Mouse (Mus musculus): Measurements from ENCODE around the gene Cyfip2. TPM values are rescaled to one million over a fixed set of nuclear protein-coding genes. Genes with fewer than 3 reads are reported as not detected.
A peak's percentile ranks its signal among the peaks of the same experiment; 100 is the strongest.

The Cyfip2 gene
- polyA plus RNA-seq (2015; fragmentation: Nextera tagmentation; extraction: Ambion mirVana), result 4.0 and 4.9 TPM in 2 replicates

GRCm38 (mm10) chr11:46312523-46313035, at the start of gene Cyfip2:
TSS of gene Cyfip2 (minus strand) at chr11:46312859.
- 7% methylated on average over 14 of the region's 14 CpGs for WGBS (ENCODE audit: insufficient replicate concordance)
- Histone ChIP-seq H3K4me2 (peak within 1 kb of the TSS; percentile 91), H3K9me3 (replicated peaks) (no peaks in the 10 kb centered on the region), H3K27me3 (peaks cover 40% of the 10 kb centered on the region), H3K27ac (replicated peaks) (peak within 1 kb of the TSS; percentile 51; the same call in 1 of the 2 replicates), H3K4me1 (replicated peaks) (peaks cover 25% of the 10 kb centered on the region), H3K36me3 (replicated peaks) (no peaks in the 10 kb centered on the region), H3K9ac (peak within 1 kb of the TSS; percentile 54), H3K4me3 (replicated peaks) (peak within 1 kb of the TSS; percentile 65)
- no peak for ATAC-seq (ENCODE audit: insufficient read depth)

DNA sequence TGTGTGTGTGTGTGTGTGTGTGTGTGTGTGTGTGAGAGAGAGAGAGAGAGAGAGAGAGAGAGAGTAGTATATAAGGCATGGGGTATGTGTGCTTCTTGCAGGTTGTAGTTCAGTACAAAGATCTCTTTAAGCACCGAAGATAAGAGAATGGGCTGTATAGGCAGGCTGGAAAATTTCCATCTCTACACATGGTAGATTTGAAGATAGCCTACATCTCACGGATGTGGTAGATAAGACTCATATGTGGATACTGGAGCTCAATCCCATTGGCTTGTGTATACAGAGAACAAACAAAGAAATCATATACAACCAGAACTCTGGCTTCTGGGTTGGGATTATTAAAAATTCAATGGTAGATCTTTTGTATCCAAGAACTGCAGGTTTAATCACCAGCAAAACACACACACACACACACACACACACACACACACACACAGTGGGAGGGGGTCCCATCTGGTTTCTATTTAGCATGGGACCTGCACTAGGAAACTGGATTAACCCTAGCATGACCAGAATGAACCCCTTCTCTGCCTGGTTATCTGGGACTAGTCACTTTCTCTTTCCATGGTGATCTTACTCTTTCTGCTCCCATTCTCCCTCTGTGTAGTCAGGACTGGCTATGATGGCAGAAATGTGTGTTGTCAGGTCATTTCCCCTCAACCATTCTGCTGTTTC, 48.5 kb upstream of the Cyfip2 start:
- H3K27me3 ChIP-seq, result no peaks in the 10 kb centered on the region
- no peak overlapping the region for H3K9ac ChIP-seq
- no peaks in the 10 kb centered on the region for H3K9me3 ChIP-seq (replicated peaks)
- 56% methylated on average over 2 of the region's 2 CpGs for WGBS (ENCODE audit: insufficient replicate concordance)
- no peak overlapping the region for H3K4me3 ChIP-seq (replicated peaks)
- no peak overlapping the region for H3K27ac ChIP-seq (replicated peaks)
- H3K4me2 ChIP-seq, result no peak overlapping the region
- H3K4me1 ChIP-seq (replicated peaks), result no peaks in the 10 kb centered on the region
- ATAC-seq (ENCODE audit: insufficient read depth), result no peak
- no peaks in the 10 kb centered on the region for H3K36me3 ChIP-seq (replicated peaks)

- Histone ChIP-seq H3K9me3 (replicated peaks) (no peaks in the 10 kb centered on the region), H3K27ac (replicated peaks) (no peak overlapping the region), H3K27me3 (no peaks in the 10 kb centered on the region), H3K4me2 (no peak overlapping the region), H3K36me3 (replicated peaks) (no peaks in the 10 kb centered on the region), H3K4me3 (replicated peaks) (no peak overlapping the region), H3K9ac (no peak overlapping the region), H3K4me1 (replicated peaks) (no peaks in the 10 kb centered on the region)
- 41% methylated on average over 1 of the region's 1 CpGs for WGBS (ENCODE audit: insufficient replicate concordance)
- ATAC-seq (ENCODE audit: insufficient read depth), result no peak
These were observed 45.7 kb upstream of the Cyfip2 start for GRCm38 (mm10) chr11:46358369-46358768.

- Histone ChIP-seq H3K4me2 (no peak overlapping the region), H3K36me3 (replicated peaks) (no peaks in the 10 kb centered on the region), H3K27me3 (no peaks in the 10 kb centered on the region), H3K4me3 (replicated peaks) (no peak overlapping the region), H3K9me3 (replicated peaks) (no peaks in the 10 kb centered on the region), H3K27ac (replicated peaks) (no peak overlapping the region), H3K4me1 (replicated peaks) (no peaks in the 10 kb centered on the region), H3K9ac (no peak overlapping the region)
- no peak for ATAC-seq (ENCODE audit: insufficient read depth)
- WGBS (ENCODE audit: insufficient replicate concordance), result 60% methylated on average over 2 of the region's 2 CpGs
These were observed 37.2 kb upstream of the Cyfip2 start for GRCm38 (mm10) chr11:46349681-46350410.

DNA sequence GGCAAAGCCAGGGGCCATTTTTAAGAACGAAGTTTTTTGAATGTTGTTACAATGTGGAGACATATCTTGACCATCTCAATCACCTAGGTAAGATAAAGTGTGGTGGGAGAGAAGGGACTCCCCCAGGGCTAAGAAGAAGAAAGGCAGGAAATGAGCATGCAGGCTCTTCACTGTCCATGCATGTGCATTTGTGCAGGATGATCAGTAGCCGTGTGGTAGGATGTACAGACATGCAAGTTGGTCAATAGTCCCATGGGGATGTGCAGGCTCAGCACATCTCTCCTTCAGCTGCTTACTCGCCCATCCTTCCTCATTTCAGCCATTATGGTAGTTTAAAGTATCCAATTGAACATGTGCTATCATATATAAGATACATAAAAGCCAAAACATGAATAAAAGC, 35.8 kb upstream of the Cyfip2 start:
- Histone ChIP-seq H3K4me3 (replicated peaks) (no peak overlapping the region), H3K4me2 (no peak overlapping the region), H3K27me3 (no peaks in the 10 kb centered on the region), H3K9me3 (replicated peaks) (no peaks in the 10 kb centered on the region), H3K4me1 (replicated peaks) (no peaks in the 10 kb centered on the region), H3K27ac (replicated peaks) (no peak overlapping the region), H3K36me3 (replicated peaks) (no peaks in the 10 kb centered on the region), H3K9ac (no peak overlapping the region)
- no peak for ATAC-seq (ENCODE audit: insufficient read depth)
- WGBS (ENCODE audit: insufficient replicate concordance), result 55% methylated on average over 3 of the region's 3 CpGs

DNA sequence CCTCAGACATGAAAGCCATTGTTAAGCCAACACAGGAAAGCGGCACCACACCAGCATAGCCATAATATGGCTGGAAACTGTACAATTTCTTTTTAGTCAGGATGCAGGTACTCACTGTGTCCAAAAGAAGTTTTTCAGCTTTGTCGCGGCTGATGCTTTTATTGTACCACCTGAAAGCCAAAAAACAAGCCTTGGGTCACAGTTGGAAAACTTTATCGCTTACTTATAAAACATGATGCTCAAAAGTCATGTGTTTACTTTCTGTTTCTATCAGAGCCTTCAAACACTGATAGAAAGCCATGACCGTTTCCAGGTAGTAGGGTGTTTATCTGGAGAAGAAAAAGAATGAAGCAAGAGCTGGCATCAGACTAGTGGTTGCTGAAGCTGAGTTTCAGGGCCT, 35.1 kb upstream of the Cyfip2 start:
- no peaks in the 10 kb centered on the region for H3K9me3 ChIP-seq (replicated peaks)
- ATAC-seq (ENCODE audit: insufficient read depth), result no peak

DNA sequence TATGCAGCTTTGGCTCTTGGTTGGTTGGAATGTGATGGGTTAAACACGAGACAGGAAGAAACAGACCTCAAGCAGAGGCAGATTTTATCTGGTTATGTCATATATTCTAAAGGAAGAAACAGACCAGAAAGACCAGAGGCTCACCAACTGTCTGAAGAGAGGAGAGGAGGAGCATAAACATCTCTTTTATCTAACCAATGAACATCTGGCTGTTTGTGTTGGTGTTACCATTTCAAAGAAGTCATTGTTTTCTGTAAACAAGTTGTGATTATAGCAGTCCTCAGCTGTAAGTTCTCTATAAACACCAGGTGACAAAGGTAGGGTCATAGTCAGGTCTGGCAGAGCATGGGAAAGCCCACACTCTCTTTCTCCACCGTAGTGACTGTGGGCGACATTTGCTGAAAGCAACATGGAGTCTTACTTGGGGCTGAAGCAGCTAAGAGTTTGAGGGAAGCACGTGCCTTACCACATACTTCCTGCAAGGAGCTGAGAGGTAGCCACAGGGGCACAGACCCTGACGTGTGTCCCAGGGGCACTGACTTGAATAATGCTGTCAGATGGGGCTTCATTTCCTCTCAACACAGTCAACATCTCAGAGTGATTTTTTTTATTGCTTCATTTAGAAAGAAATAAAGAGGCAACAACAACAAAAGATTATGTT, 31.4 kb upstream of the Cyfip2 start:
- Histone ChIP-seq H3K36me3 (replicated peaks) (no peaks in the 10 kb centered on the region), H3K9me3 (replicated peaks) (no peaks in the 10 kb centered on the region), H3K9ac (no peak overlapping the region), H3K4me2 (no peak overlapping the region), H3K4me1 (replicated peaks) (no peaks in the 10 kb centered on the region), H3K27ac (replicated peaks) (no peak overlapping the region), H3K4me3 (replicated peaks) (no peak overlapping the region), H3K27me3 (no peaks in the 10 kb centered on the region)
- 14% methylated on average over 5 of the region's 5 CpGs for WGBS (ENCODE audit: insufficient replicate concordance)
- no peak for ATAC-seq (ENCODE audit: insufficient read depth)

More for the DNA sequence above, 35.1 kb upstream of the Cyfip2 start:
- Histone ChIP-seq H3K4me3 (replicated peaks) (no peak overlapping the region), H3K27ac (replicated peaks) (no peak overlapping the region), H3K4me2 (no peak overlapping the region), H3K27me3 (no peaks in the 10 kb centered on the region), H3K4me1 (replicated peaks) (no peaks in the 10 kb centered on the region), H3K9ac (no peak overlapping the region), H3K36me3 (replicated peaks) (no peaks in the 10 kb centered on the region)
- WGBS (ENCODE audit: insufficient replicate concordance), result 64% methylated on average over 5 of the region's 5 CpGs

GRCm38 (mm10) chr11:46341960-46342359, 29.3 kb upstream of the Cyfip2 start:
- no peak overlapping the region for H3K4me2 ChIP-seq
- no peaks in the 10 kb centered on the region for H3K27me3 ChIP-seq

GRCm38 (mm10) chr11:46336020-46336419, 23.4 kb upstream of the Cyfip2 start:
- Histone ChIP-seq H3K4me3 (replicated peaks) (no peak overlapping the region), H3K27ac (replicated peaks) (no peak overlapping the region), H3K9me3 (replicated peaks) (no peaks in the 10 kb centered on the region), H3K27me3 (no peaks in the 10 kb centered on the region), H3K9ac (no peak overlapping the region), H3K36me3 (replicated peaks) (no peaks in the 10 kb centered on the region), H3K4me2 (no peak overlapping the region), H3K4me1 (replicated peaks) (no peaks in the 10 kb centered on the region)
- no peak for ATAC-seq (ENCODE audit: insufficient read depth)
- WGBS (ENCODE audit: insufficient replicate concordance), result 50% methylated on average over 5 of the region's 5 CpGs

More at GRCm38 (mm10) chr11:46341960-46342359, 29.3 kb upstream of the Cyfip2 start:
- Histone ChIP-seq H3K9me3 (replicated peaks) (no peaks in the 10 kb centered on the region), H3K4me3 (replicated peaks) (no peak overlapping the region), H3K9ac (no peak overlapping the region), H3K4me1 (replicated peaks) (no peaks in the 10 kb centered on the region), H3K36me3 (replicated peaks) (no peaks in the 10 kb centered on the region), H3K27ac (replicated peaks) (no peak overlapping the region)
- 55% methylated on average over 4 of the region's 4 CpGs for WGBS (ENCODE audit: insufficient replicate concordance)
- ATAC-seq (ENCODE audit: insufficient read depth), result no peak

- Histone ChIP-seq H3K4me1 (replicated peaks) (no peaks in the 10 kb centered on the region), H3K9ac (no peak overlapping the region), H3K4me2 (no peak overlapping the region), H3K36me3 (replicated peaks) (no peaks in the 10 kb centered on the region), H3K4me3 (replicated peaks) (no peak overlapping the region), H3K27me3 (no peaks in the 10 kb centered on the region), H3K27ac (replicated peaks) (no peak overlapping the region), H3K9me3 (replicated peaks) (no peaks in the 10 kb centered on the region)
- WGBS (ENCODE audit: insufficient replicate concordance), result 84% methylated on average over 8 of the region's 8 CpGs
- no peak for ATAC-seq (ENCODE audit: insufficient read depth)
These were observed 19.6 kb upstream of the Cyfip2 start for GRCm38 (mm10) chr11:46332217-46332616.
